Mouse (Mus musculus) megakaryocyte, embryonic 14.5 days (primary cell): ENCODE results near the gene Eaf2. TPM values are rescaled to one million over a fixed set of nuclear protein-coding genes. Genes with fewer than 3 reads are reported as not detected.

ENCODE experiments used
- H3K27me3 ChIP-seq: replicated peaks from 2 replicates; pipeline ENCODE3; 2012; ENCODE audit warnings: inconsistent platforms
- H3K36me3 ChIP-seq: replicated peaks from 2 replicates; pipeline ENCODE3; 2012; ENCODE audit warnings: low read length, inconsistent platforms, mixed read lengths
- H3K4me1 ChIP-seq: 2 replicates; pipeline ENCODE4 v1.6.1; 2012; ENCODE audit warnings: inconsistent platforms
- H3K4me3 ChIP-seq: replicated peaks from 2 replicates; pipeline ENCODE3; 2012; ENCODE audit warnings: moderate library complexity, mild to moderate bottlenecking, inconsistent platforms
- H3K9me3 ChIP-seq: 2 replicates; pipeline ENCODE4 v1.6.1; 2012; ENCODE audit warnings: inconsistent platforms
- FLI1 ChIP-seq: IDR thresholded peaks from 2 replicates; pipeline ENCODE4 v1.6.1; 2012; ENCODE audit warnings: low read length, inconsistent platforms, mixed read lengths
- GATA1 ChIP-seq: IDR thresholded peaks from 3 replicates; pipeline ENCODE4 v1.6.1; 2012; ENCODE audit warnings: mixed read lengths, low read length, inconsistent platforms, borderline replicate concordance
- polyA plus RNA-seq: library from polyadenylated mRNA; stranded (reverse); fragments of >175 nt; gene quantifications from 2 replicates; pipeline ENCODE4 v1.2.3, GENCODE M21; 2012; ENCODE audit warnings: low replicate concordance; ENCODE audit not compliant: insufficient read depth

The Eaf2 gene
- polyA plus RNA-seq, 1 experiment, result not detected

- peaks cover 6% of the 10 kb centered on the region for H3K27me3 ChIP-seq
- H3K36me3 ChIP-seq, result no peaks in the 10 kb centered on the region
- no peaks in the 10 kb centered on the region for H3K9me3 ChIP-seq
- TF ChIP-seq FLI1 (no peak), GATA1 (no peak)
- H3K4me3 ChIP-seq, result no peak overlapping the region
- H3K4me1 ChIP-seq, result peaks cover 8% of the 10 kb centered on the region
These were observed 57.4 kb downstream of the Eaf2 start for GRCm38 (mm10) chr16:36817321-36817926.

DNA sequence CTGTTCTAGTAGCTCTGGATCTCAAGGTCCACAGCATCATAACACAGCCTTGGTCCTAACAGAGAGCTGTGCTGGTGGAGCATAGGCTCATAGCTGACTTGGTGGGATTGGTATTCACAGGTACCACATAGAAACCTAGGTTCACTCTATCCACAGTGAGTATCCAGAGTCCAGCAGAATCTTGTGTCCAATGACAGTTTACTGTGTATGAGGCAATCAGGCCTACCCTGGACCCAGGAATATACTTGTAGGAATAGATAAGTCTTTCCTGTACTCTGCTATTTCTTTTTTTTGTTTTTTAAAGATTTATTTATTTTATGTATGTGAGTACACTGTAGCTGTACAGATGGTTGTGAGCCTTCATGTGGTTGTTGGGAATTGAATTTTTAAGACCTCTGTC is 57.9 kb downstream of the Eaf2 start:
- peaks cover 6% of the 10 kb centered on the region for H3K27me3 ChIP-seq
- no peak overlapping the region for H3K4me3 ChIP-seq
- H3K9me3 ChIP-seq, result no peaks in the 10 kb centered on the region
- TF ChIP-seq GATA1 (no peak), FLI1 (no peak)
- H3K36me3 ChIP-seq, result no peaks in the 10 kb centered on the region
- H3K4me1 ChIP-seq, result peaks cover 6% of the 10 kb centered on the region

DNA sequence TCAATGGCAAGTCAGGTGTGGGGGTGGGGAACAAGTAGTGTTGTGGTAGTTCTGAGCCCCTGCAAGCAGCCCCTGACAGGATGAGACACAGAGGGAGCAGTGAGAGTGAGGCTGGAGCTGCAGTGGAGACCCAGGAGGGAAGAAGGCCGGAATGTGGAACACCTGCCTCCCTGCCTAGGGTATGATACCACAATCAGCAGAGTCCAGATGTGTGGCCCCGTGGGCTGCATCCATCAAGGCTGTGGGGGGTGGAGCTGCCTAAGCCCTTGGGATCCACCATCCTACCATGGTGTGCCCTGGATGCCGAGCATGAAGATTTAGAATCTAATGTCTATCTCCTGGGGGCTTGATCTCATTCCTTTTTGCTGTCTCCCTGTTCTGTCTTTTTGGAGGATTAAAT is 61.1 kb downstream of the Eaf2 start:
- Histone ChIP-seq H3K4me3 (no peak overlapping the region), H3K9me3 (no peaks in the 10 kb centered on the region), H3K27me3 (peaks cover 6% of the 10 kb centered on the region), H3K4me1 (no peaks in the 10 kb centered on the region), H3K36me3 (no peaks in the 10 kb centered on the region)
- no peak for TF ChIP-seq FLI1
- no peak for TF ChIP-seq GATA1

GRCm38 (mm10) chr16:36808616-36809015 is 66.2 kb downstream of the Eaf2 start:
- no peak for TF ChIP-seq FLI1
- no peak for TF ChIP-seq GATA1
- Histone ChIP-seq H3K4me3 (no peak overlapping the region), H3K27me3 (peaks cover 2% of the 10 kb centered on the region), H3K36me3 (no peaks in the 10 kb centered on the region), H3K9me3 (no peaks in the 10 kb centered on the region), H3K4me1 (peaks cover 3% of the 10 kb centered on the region)

DNA sequence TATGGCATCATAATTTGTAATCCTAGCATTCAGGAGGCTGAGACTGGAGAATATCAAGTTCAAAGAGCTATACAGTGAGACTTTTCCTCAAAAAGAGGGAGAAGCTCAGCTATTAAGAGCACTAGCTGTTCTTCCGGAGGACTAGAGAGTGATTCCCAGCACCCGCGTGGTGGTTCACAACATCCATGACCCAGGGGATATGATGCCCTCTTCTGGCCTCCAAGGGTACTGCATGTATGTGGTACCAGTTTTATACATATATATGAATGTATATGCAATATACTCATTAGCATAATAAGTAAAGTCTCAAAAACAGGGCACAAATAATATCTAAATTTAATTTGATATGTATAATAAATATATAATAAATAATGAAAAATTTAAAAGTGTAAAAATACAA is 72.4 kb downstream of the Eaf2 start:
- Histone ChIP-seq H3K36me3 (no peaks in the 10 kb centered on the region), H3K4me1 (peaks cover 3% of the 10 kb centered on the region), H3K9me3 (peaks cover 8% of the 10 kb centered on the region; the same call in 1 of the 2 replicates), H3K27me3 (no peaks in the 10 kb centered on the region), H3K4me3 (no peak overlapping the region)
- no peak for TF ChIP-seq GATA1
- TF ChIP-seq FLI1, result no peak

DNA sequence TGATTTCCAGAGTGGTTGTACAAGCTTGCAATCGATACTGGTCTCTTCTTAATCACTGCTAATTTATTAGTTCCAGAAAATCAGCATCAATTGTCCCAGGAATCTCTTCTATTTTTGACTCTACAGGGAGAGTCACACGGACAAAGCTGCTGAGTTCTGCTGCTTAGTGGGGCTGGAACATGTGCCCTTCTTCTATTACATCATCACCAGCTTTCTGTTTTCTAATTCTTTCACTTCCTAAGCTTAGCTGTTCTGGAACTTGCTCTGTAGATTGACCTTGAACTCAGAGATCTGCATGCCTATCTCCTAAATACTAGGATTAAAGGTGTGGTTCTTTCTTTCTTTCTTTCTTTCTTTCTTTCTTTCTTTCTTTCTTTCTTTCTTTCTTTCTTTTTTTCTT is 76.5 kb downstream of the Eaf2 start:
- Histone ChIP-seq H3K4me1 (no peaks in the 10 kb centered on the region), H3K27me3 (no peaks in the 10 kb centered on the region), H3K36me3 (no peaks in the 10 kb centered on the region), H3K4me3 (no peak overlapping the region), H3K9me3 (peaks cover 8% of the 10 kb centered on the region; the same call in 1 of the 2 replicates)
- no peak for TF ChIP-seq FLI1
- TF ChIP-seq GATA1, result no peak

- Histone ChIP-seq H3K4me3 (no peak overlapping the region), H3K36me3 (no peaks in the 10 kb centered on the region), H3K27me3 (no peaks in the 10 kb centered on the region), H3K4me1 (no peaks in the 10 kb centered on the region), H3K9me3 (0 out of 2 replicates have a peak, but pooled peaks cover 3% of the 10 kb centered on the region)
- TF ChIP-seq GATA1 (no peak), FLI1 (no peak)
These were observed 79.8 kb downstream of the Eaf2 start for GRCm38 (mm10) chr16:36794976-36795375.

- Histone ChIP-seq H3K4me3 (no peak overlapping the region), H3K9me3 (0 out of 2 replicates have a peak, but pooled peaks cover 3% of the 10 kb centered on the region), H3K4me1 (no peaks in the 10 kb centered on the region), H3K36me3 (no peaks in the 10 kb centered on the region), H3K27me3 (no peaks in the 10 kb centered on the region)
- TF ChIP-seq GATA1, result no peak
- no peak for TF ChIP-seq FLI1
These were observed 84.6 kb downstream of the Eaf2 start for GRCm38 (mm10) chr16:36790166-36790565.

GRCm38 (mm10) chr16:36786466-36786865 is 88.3 kb downstream of the Eaf2 start:
- H3K27me3 ChIP-seq, result peaks cover 1% of the 10 kb centered on the region
- TF ChIP-seq GATA1, result no peak
- no peak for TF ChIP-seq FLI1

GRCm38 (mm10) chr16:36784594-36785313 is 90.0 kb downstream of the Eaf2 start, which contains the start of gene Slc15a2:
TSS of gene Slc15a2 (minus strand) at chr16:36784962.
- Histone ChIP-seq H3K36me3 (no peaks in the 10 kb centered on the region), H3K4me3 (no peak within 1 kb of the TSS), H3K9me3 (no peaks in the 10 kb centered on the region), H3K4me1 (no peaks in the 10 kb centered on the region), H3K27me3 (peaks cover 1% of the 10 kb centered on the region)
- no peak for TF ChIP-seq GATA1
- no peak for TF ChIP-seq FLI1

More at GRCm38 (mm10) chr16:36786466-36786865, 88.3 kb downstream of the Eaf2 start:
- no peaks in the 10 kb centered on the region for H3K36me3 ChIP-seq
- H3K4me3 ChIP-seq, result no peak overlapping the region
- H3K9me3 ChIP-seq, result 0 out of 2 replicates have a peak, but pooled peaks cover 3% of the 10 kb centered on the region
- H3K4me1 ChIP-seq, result no peaks in the 10 kb centered on the region
